Mouse (Mus musculus): ENCODE measurements at regions not wholly inside any gene's neighbourhood (a gene's known extent, or its start where the extent isn't known, plus 50 kb on each side); places are given as distances from the start of the nearest gene placed in this dataset.

DNA sequence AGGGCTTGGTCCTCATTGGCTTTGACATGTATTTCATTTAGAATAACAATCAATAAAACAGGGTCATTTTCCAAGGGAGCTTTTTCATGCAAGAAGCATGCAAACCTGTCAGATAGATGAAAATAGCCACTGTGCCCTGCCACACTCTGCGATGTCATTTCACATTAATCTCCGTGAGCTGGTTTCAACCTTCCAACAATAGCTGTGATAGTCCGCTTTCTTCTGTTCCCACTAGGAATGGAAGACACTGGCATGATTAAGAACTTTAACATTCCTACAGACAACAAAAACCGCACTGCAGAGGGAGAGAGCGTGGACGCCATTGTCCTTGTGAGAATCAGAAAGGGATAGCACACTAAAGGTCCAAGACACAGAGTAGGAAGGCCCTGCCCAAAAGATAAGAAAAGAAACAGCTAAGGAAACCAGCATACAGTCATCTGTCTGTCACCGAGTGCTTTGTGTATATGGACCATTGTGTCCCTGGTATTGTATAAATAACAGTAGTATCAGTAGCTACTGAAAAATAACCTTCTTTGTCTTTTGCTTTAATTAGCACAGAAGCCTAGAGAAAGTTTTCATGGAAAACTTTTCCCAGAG, 299.0 kb downstream of the Efnb2 start:
- TF ChIP-seq GATA1 (IDR thresholded peaks at IDR 0.05; ENCODE audit: borderline replicate concordance, low read length) = no peak
- no peak for TF ChIP-seq FLI1 (IDR thresholded peaks at IDR 0.05; ENCODE audit: low read length)
